ENCODE assay signal across 12 mouse cellular contexts in the genomic region with DNA sequence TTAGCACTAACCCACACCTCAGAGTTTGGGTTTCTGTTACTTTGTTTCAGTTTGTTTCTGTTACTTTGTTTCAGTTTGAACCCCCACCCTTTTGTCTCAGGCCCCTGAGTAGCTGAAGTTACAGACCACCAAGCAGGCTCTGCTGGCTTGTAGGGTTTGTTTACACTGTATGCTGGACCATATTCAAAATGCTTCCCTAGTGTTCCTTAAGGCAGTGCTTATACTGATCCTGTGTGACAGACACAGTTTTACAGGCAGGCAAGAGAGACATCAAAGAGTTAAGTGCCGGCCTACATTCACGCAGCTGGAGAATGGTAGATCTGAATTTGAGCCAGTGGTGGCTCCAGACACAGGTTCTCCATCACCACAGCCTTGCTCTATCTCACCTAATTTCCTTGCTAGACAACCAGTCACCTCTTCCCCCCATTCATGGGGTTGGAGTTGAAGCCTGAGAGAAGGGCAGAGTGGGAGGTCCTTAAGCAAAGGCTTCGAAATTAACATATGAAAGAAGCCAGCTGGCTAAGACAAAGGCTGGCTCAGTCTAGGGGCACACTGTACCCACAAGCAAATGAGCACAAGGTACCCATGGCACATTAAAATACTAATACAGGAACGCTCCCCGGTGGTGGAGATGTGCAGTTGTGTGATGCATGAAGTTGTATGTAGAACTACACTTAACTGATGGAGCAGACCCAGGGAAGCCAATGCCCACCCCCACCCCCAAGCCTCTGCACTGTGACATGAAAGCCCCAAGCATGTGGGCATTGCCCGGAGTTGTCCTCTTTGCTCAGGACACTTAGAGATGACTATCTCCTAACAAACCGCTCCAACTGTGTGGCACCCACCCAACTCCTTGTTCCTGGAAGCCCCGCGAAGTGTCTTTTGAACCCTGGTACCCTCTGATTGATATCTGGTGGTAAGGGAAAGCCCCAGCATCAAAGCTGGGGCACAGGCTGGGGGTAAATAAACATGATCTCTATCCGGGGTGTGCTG.
DNase-seq lines count a peak whose midpoint lies in the region; ATAC-seq and TF ChIP-seq lines count a peak whose summit lies in the region.
"Had no signal": no experiment of that assay in that cellular context is flagged by ENCODE, and none has a peak within 500 bp of the region (broad histone marks: within the 10 kb centered on the region; RNA-seq: fewer than 3 reads in every experiment).

No protein-coding gene starts in this region.

- no peak overlapping the region for H3K4me3 ChIP-seq in stomach, embryonic 14.5 days (ENCODE audit: low read depth, low read length)
- no peak overlapping the region for H3K4me3 ChIP-seq in stomach, postnatal 0 days (ENCODE audit: low read depth, low read length)
- no peak overlapping the region for H3K4me3 ChIP-seq in forebrain, embryonic 10.5 days
- H3K4me3 ChIP-seq in neural tube, embryonic 15.5 days (replicated peaks) = no peak overlapping the region
- H3K4me3 ChIP-seq: kidney, embryonic 15.5 days; limb, embryonic 15.5 days had no signal

- TF ChIP-seq CTCF in stomach, postnatal 0 days (IDR thresholded peaks at IDR 0.05; ENCODE audit: low read depth) = no peak

- H3K27me3 ChIP-seq in stomach, embryonic 14.5 days (ENCODE audit: control insufficient read depth, insufficient read depth, low read length) = no peaks in the 10 kb centered on the region
- no peaks in the 10 kb centered on the region for H3K27me3 ChIP-seq in stomach, postnatal 0 days (ENCODE audit: control insufficient read depth, insufficient read depth, low read length)
- peaks cover 11% of the 10 kb centered on the region for H3K27me3 ChIP-seq in forebrain, embryonic 10.5 days (ENCODE audit: poor library complexity, severe bottlenecking)
- no peaks in the 10 kb centered on the region for H3K27me3 ChIP-seq in neural tube, embryonic 15.5 days (replicated peaks)
- H3K27me3 ChIP-seq: kidney, embryonic 15.5 days; limb, embryonic 15.5 days; Patski had no signal

- TF ChIP-seq EP300 in stomach, postnatal 0 days (optimal IDR thresholded peaks at IDR 0.05) = no peak

- H3K9ac ChIP-seq in stomach, embryonic 14.5 days (replicated peaks; ENCODE audit: low read depth, low read length) = no peak overlapping the region
- no peak overlapping the region for H3K9ac ChIP-seq in stomach, postnatal 0 days (ENCODE audit: low read length)
- H3K9ac ChIP-seq in neural tube, embryonic 15.5 days (replicated peaks) = no peak overlapping the region
- H3K9ac ChIP-seq: kidney, embryonic 15.5 days; limb, embryonic 15.5 days had no signal

- 0 out of 2 replicates have a peak, but pooled peaks cover 3% of the 10 kb centered on the region for H3K9me3 ChIP-seq in stomach, embryonic 14.5 days (ENCODE audit: control insufficient read depth, low read depth, low read length)
- H3K9me3 ChIP-seq in stomach, postnatal 0 days (ENCODE audit: control insufficient read depth, low read length) = no peaks in the 10 kb centered on the region
- H3K9me3 ChIP-seq in forebrain, embryonic 10.5 days = no peaks in the 10 kb centered on the region
- H3K9me3 ChIP-seq in neural tube, embryonic 15.5 days (replicated peaks) = no peaks in the 10 kb centered on the region
- H3K9me3 ChIP-seq: kidney, embryonic 15.5 days; limb, embryonic 15.5 days had no signal

- H3K4me2 ChIP-seq in stomach, embryonic 14.5 days (replicated peaks; ENCODE audit: low read depth, low read length) = no peak overlapping the region
- H3K4me2 ChIP-seq in stomach, postnatal 0 days (replicated peaks; ENCODE audit: low read depth) = no peak overlapping the region
- H3K4me2 ChIP-seq in neural tube, embryonic 15.5 days = no peak overlapping the region
- H3K4me2 ChIP-seq: kidney, embryonic 15.5 days; limb, embryonic 15.5 days had no signal

- H3K36me3 ChIP-seq in stomach, embryonic 14.5 days (ENCODE audit: control insufficient read depth, insufficient read depth, low read length) = no peaks in the 10 kb centered on the region
- no peaks in the 10 kb centered on the region for H3K36me3 ChIP-seq in stomach, postnatal 0 days (ENCODE audit: control insufficient read depth, insufficient read depth, low read length)
- H3K36me3 ChIP-seq in forebrain, embryonic 10.5 days (replicated peaks) = no peaks in the 10 kb centered on the region
- no peaks in the 10 kb centered on the region for H3K36me3 ChIP-seq in neural tube, embryonic 15.5 days
- H3K36me3 ChIP-seq: kidney, embryonic 15.5 days; limb, embryonic 15.5 days had no signal

- H3K27ac ChIP-seq in stomach, embryonic 14.5 days (ENCODE audit: low read length) = peak overlapping the region; percentile 44; the same call in 1 of the 2 replicates
- no peak overlapping the region for H3K27ac ChIP-seq in stomach, postnatal 0 days (replicated peaks)
- H3K27ac ChIP-seq in forebrain, embryonic 10.5 days = peak overlapping the region; percentile 44; the same call in 1 of the 2 replicates
- peak overlapping the region; percentile 48 for H3K27ac ChIP-seq in neural tube, embryonic 15.5 days (replicated peaks)
- H3K27ac ChIP-seq: kidney, embryonic 15.5 days; limb, embryonic 15.5 days had no signal

- no peak for ATAC-seq in stomach, embryonic 14.5 days (ENCODE audit: insufficient number of reproducible peaks, insufficient read depth, low FRiP score, low read depth)
- ATAC-seq in stomach, postnatal 0 days (ENCODE audit: low FRiP score, low TSS enrichment) = no peak
- ATAC-seq in inflammation-experienced regulatory T-cells, adult 6 months = peak; percentile 41
- peak; percentile 48; the same call in 1 of the 2 replicates for ATAC-seq in neural tube, embryonic 15.5 days (ENCODE audit: low FRiP score)
- ATAC-seq: Patski had no signal

- DNase-seq in stomach, postnatal 0 days (ENCODE audit: low spot score) = no peak
- no peak for DNase-seq in forebrain, embryonic 10.5 days (ENCODE audit: extremely low spot score, low spot score)
- DNase-seq in urinary bladder, postnatal 36 days (ENCODE audit: low spot score in 2 of 2) = no peak
- DNase-seq in cerebellum, postnatal 36 days = no peak
- DNase-seq in cerebellum, postnatal 4 days (ENCODE audit: low spot score in 2 of 2) = no peak
- DNase-seq: cerebellum, adult 11-12 months had no signal

- H3K4me1 ChIP-seq in stomach, embryonic 14.5 days (ENCODE audit: control insufficient read depth, insufficient read depth, low read length) = peaks cover 11% of the 10 kb centered on the region
- 0 out of 2 replicates have a peak, but pooled peaks cover 3% of the 10 kb centered on the region for H3K4me1 ChIP-seq in stomach, postnatal 0 days (replicated peaks; ENCODE audit: control insufficient read depth, insufficient read depth)
- H3K4me1 ChIP-seq in forebrain, embryonic 10.5 days = peaks cover 46% of the 10 kb centered on the region
- peaks cover 46% of the 10 kb centered on the region for H3K4me1 ChIP-seq in neural tube, embryonic 15.5 days

- 67% methylated on average over 10 of the region's 10 CpGs for WGBS in stomach, embryonic 14.5 days
- 69% methylated on average over 10 of the region's 10 CpGs for WGBS in stomach, postnatal 0 days
- 75% methylated on average over 10 of the region's 10 CpGs for WGBS in forebrain, embryonic 10.5 days
- WGBS in neural tube, embryonic 15.5 days = 47% methylated on average over 10 of the region's 10 CpGs

Comparison
In these comparisons a context has a peak if more than half of its experiments do, and no peak if none do; other contexts are left out.
1. ATAC-seq: peak in inflammation-experienced regulatory T-cells, adult 6 months (single experiment) and neural tube, embryonic 15.5 days (single experiment); none in stomach, embryonic 14.5 days (single experiment) and stomach, postnatal 0 days (single experiment).